Mouse (Mus musculus) cortical plate, adult 2 months (tissue): ENCODE measurements around the gene Cnbd2.

Source experiments
- CTCF ChIP-seq: fragments of 200-500 bp; IDR thresholded peaks from 2 replicates; pipeline ENCODE4 v1.5.1; 2011; ENCODE audit warnings: mild to moderate bottlenecking, control low read depth, low read length; ENCODE audit not compliant: insufficient read depth; ENCODE audit errors: extremely low read depth
- POLR2A ChIP-seq: fragments of 200-500 bp; IDR thresholded peaks from 2 replicates; pipeline ENCODE4 v1.6.1; 2011; ENCODE audit warnings: mild to moderate bottlenecking, low read length, control low read depth; ENCODE audit not compliant: insufficient read depth; ENCODE audit errors: extremely low read depth

- TF ChIP-seq CTCF (no peak), POLR2A (no peak)
Observed at GRCm38 (mm10) chr2:156296190-156296589, 15.9 kb upstream of the Cnbd2 start.
